Mouse (Mus musculus) kidney, postnatal 14 days (tissue): ENCODE measurements around the gene Rarres1.
A peak's percentile ranks its signal among the peaks of the same experiment; 100 is the strongest.

Experiments used
- DNase-seq: peaks from one replicate; pipeline ENCODE4 v3.0.0; 2022; ENCODE audit warnings: mixed read lengths

Gene Rarres1

GRCm38 (mm10) chr3:67515274-67515801 is at the start of gene Rarres1:
Gene Rarres1, minus strand, starts transcription at chr3:67515523.
- peak; percentile 19 for DNase-seq

DNA sequence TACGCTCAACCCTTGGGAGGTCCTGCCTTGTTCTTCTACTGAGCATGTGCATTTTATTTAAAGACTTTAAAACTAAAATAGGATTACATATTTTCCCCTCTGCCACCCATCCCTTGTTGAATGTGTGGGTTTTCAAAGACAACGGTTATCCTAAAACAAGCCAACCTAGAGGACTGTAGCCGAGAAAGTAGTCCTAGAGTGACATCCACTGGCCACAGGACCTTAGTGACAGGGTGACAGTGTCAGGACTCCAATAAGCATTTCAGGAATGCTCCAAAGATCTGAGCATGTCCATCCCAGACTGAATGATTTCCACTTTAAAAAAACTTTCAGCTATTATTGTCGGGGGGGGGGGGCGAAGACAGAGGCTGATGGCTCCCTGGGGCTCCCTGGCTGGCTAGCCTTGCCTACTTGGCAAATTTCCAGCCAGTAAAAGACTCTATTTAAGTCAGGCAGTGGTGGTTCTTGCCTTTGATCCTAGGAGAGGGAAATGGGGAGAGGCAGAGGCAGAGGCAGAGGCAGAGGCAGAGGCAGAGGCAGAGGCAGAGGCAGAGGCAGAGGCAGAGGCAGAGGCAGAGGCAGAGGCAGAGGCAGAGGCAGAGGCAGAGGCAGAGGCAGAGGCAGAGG is 49.5 kb upstream of the Rarres1 start:
- DNase-seq = no peak

DNA sequence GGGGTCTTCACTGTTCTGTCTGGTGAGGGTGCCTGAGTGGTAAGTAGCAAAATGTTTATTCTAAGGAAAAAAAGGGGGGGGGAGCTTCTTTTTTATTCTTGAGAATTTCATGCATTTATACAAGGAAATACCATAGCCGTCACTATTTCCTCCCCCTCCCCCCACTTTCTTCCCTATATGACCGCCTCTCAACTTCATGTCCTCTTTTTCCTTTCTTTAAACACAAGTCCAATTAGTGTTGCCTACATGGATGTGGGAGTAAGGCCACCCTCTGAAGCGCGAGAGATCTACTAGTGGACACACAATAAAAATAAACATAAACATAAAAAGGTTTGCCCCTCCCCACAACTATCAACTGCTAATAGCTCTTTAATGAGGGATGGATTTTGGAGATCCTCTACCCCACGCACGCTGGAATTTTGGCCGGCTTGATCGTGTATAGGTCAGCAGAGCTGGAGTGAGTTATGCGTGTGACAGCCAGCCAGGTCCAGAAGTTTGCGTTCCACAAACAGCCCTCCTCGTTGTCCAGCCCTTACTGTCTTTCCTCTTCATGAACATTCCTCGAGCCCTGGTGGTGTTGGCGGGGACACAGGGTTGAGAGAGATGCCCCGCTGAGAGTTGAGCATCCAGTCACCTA is 42.5 kb upstream of the Rarres1 start:
- no peak for DNase-seq

GRCm38 (mm10) chr3:67557200-67557651 is 41.9 kb upstream of the Rarres1 start:
- DNase-seq = no peak

- no peak for DNase-seq
These were observed 39.9 kb upstream of the Rarres1 start for GRCm38 (mm10) chr3:67555211-67555610.

- DNase-seq = no peak
These were observed 38.7 kb upstream of the Rarres1 start for GRCm38 (mm10) chr3:67553927-67554448.

DNA sequence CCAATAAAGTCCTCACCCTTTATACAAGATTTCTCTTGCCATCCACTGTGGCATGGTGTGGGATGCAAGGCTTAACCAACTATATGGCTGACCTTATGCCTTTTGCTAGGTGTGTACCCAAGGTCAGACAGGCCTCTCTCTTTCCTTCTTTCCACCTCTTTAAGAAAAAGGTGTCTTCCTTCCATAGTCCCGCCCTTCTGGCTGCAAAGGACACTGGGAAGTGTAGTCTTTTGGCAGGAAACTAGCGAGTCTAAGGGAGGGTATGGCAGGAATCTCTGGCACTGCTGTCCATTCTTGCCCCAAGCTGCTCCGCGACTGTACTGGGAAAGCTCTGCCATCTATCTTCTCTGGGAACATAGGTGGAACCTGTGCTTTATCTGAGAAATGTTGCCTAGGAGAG is 38.0 kb upstream of the Rarres1 start:
- DNase-seq = peak; percentile 12

GRCm38 (mm10) chr3:67551193-67551592 is 35.9 kb upstream of the Rarres1 start:
- DNase-seq = peak; percentile 9

GRCm38 (mm10) chr3:67543630-67544029 is 28.3 kb upstream of the Rarres1 start:
- DNase-seq = no peak

GRCm38 (mm10) chr3:67524768-67525167 is 9.4 kb upstream of the Rarres1 start:
- no peak for DNase-seq

- DNase-seq = no peak
These were observed 7.4 kb upstream of the Rarres1 start for GRCm38 (mm10) chr3:67522709-67523108.

DNA sequence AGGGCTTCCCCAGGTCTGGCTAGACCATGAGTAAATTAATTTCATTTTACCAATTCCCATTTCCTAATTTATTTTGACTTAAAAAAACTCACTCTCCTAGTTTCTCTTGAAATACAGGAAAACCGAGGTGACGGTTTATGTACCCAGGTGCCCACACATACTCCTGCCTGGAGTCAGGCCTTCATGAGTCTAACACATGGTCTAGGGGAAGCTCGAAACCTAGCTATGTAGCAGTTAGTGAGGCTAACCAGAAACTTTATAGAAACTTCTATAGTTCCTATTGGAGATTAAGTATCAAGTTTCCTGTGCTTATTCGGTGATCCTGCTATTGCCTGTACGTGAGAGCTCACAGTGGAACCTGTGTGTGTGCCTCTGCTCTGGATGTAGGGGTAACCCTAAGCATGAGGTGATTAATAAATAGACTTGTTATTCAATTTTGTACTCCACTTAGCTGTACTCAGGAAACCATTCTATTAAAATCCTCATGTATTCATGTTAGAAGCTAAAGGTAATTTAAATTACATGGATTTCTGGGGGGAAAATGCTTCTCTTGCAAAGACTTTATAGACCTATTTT is 5.3 kb upstream of the Rarres1 start:
- DNase-seq = no peak

- DNase-seq = peak; percentile 12
These were observed 486 bp downstream of the Rarres1 start for GRCm38 (mm10) chr3:67514801-67515273.

GRCm38 (mm10) chr3:67512807-67513206 is 2.5 kb downstream of the Rarres1 start:
- DNase-seq = peak; percentile 81

DNA sequence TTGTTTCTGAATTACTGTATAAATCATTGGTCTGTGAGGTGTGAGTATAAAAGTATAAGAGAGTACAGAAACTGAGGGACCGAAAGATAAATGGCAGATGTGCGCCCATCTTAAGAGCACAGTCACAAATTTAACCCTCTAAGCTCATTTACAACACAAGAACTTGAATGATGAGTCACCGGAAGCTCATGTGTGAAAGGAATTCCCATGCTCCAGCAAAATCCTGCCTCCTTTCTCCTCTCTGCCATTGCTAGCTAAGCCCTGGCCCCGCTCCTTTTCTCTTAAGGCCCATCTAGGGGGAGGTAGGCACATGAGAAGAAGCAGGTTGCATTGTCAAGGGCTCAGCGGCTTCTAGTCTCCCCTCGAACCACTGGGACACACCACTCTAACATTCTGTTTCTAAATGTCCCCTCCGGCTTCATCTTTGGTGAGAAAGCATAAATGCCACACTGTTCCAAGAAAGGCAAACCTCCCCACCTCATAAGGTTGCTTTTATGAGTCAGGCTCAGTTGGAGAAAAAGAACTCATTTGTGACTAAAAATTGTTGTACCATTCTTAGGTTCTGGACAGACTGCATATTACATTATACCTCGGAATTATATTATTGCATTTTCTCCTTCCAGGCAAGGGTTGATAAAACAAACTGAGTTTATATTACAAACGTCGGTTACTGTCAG is 7.0 kb downstream of the Rarres1 start:
- no peak for DNase-seq

- no peak for DNase-seq
These were observed 10.0 kb downstream of the Rarres1 start for GRCm38 (mm10) chr3:67505286-67505685.

DNA sequence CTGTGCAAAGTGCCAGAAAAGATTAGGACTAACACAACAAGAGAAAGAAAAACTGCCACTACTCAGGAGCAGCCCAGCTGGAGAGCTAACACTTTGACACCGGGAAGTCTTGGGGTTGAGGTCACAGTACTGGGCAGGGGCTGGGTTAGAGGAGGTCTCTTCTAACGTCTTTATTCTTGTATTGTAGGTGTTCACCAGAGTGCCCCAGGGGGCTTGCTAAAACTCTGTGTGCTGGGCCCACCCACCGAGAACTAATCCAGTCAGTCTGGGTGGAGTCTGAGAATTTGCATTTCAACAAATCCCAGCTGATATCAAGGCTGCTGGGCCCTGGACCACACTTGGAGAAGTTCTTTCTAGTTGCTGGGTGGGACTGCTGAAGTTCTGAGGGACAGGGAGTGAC is 11.4 kb downstream of the Rarres1 start:
- no peak for DNase-seq

DNA sequence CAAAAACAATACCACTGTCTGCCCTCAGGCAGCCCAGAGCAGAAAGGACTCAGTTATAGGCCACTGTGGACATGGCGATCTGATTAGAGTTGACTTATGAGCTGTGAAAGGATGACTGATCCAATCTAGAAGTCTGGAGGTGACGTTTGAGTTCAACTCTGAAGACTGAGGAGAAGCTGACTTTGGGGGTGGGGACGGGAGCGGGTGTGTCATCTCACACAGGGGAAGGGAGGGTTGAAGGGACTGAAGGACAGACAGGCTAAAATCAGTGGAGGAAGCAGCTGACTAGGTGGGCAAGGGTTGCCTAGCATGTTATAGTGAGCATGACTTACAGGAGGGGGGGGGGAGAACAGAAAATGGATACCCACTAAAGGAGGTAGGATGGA is 15.9 kb downstream of the Rarres1 start:
- no peak for DNase-seq

DNA sequence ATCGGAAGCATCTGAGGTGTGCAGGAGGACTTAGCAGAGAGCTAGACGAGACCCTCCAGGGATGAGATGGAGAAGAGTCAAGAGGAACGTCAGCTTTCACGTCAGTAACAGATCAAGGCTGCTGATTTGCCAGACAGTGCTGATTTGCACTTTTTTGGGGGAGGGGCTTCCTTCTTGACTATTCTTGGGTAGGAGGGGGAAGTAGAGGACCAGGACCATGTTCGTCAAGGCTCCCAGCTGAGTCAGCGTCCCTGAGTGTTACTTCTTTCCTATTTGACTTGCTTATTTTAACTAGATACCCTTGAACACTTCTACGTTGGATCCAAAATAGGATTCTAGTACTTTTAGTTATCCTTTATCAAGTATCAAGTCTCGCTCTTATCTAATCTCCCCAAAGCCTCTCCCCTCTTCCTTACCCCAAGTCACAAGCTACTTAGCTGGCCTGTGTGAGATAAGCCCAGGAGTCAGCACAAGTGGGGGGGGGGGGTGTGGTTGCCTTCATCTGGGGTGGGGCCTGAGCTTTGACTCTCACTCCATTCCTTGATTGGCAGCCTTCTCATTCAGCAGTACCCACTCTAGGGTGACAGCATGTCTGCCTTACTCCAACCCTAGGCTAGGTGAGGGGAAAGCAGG is 16.4 kb downstream of the Rarres1 start:
- no peak for DNase-seq

- no peak for DNase-seq
These were observed 17.3 kb downstream of the Rarres1 start for GRCm38 (mm10) chr3:67497998-67498397.

DNA sequence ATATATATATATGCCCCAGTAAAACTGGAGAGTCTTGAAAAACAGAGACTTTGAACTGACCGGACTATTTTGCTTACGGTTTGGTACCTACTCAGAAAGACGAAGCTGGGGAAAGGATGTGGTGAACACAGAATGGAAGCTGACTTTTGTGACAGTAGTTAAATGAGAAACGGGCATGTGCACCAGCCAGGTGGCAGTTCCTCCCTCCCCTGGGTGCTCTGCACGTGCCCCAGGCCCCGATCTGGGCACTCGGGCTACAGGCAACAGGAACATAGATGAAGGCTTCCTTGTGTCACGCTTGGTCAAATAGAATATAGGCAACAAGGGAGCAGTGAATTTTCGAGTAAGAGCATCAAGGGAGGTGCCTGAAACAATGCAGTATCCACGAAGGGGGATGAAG is 19.0 kb downstream of the Rarres1 start:
- DNase-seq = no peak

DNA sequence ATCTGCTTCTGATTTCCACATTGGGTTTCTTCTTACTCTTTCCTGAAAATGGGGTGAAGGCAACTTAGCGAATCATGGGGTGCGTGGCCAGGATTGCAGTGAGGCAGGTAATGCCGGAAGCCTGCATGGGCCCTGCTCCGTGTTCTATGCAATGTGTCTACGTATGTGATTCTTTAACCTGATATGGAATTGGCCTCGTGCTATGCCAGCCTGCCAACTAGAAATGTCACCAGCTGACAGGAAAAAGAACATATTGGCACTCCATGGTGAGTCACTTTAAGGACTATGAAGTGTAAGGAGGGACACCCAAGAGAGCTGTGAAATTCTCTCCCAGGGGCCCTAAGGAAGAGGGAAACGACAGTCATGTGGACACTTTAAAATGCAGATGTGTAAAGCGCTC is 22.2 kb downstream of the Rarres1 start:
- DNase-seq = no peak
